ENCODE assay signal across 22 mouse cellular contexts in the genomic region with DNA sequence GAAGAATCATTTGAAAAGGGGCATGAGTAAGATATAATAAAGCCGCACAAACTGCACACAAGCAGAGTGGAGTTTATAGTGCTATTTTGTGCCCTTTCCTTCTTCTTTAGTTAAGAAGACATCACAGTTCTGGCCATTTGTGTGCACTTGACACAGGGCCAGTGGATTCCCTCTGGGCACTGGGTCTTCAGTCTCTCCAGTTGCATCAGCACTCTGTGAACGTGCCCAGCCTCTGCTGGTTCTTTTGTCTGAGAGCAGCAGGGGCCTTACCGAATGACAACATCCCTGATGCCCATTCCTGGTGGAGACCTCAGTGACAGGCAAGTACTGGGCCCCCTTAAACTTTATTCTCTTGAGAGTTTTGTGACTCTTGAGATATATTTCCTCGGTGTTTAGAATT. TPM values are rescaled to one million over a fixed set of nuclear protein-coding genes. Genes with fewer than 3 reads are reported as not detected.
A peak's percentile ranks its signal among the peaks of the same experiment; 100 is the strongest.
DNase-seq lines count a peak whose midpoint lies in the region; ATAC-seq lines count a peak whose summit lies in the region.
"Had no signal": no experiment of that assay in that cellular context is flagged by ENCODE, and none has a peak within 500 bp of the region (broad histone marks: within the 10 kb centered on the region; RNA-seq: fewer than 3 reads in every experiment).

No protein-coding gene starts in this region.

- H3K4me1 ChIP-seq in forebrain, embryonic 16.5 days (replicated peaks; ENCODE audit: control insufficient read depth, insufficient read depth, low read length): no peaks in the 10 kb centered on the region; the same call in 1 of the 2 replicates
- no peaks in the 10 kb centered on the region for H3K4me1 ChIP-seq in forebrain, embryonic 15.5 days
- no peaks in the 10 kb centered on the region for H3K4me1 ChIP-seq in midbrain, embryonic 14.5 days (ENCODE audit: control insufficient read depth, insufficient read depth, low read length)
- H3K4me1 ChIP-seq: intestine, embryonic 15.5 days; limb, embryonic 10.5 days had no signal

- no peaks in the 10 kb centered on the region for H3K27me3 ChIP-seq in forebrain, embryonic 16.5 days (replicated peaks; ENCODE audit: control insufficient read depth, insufficient read depth, low read length)
- H3K27me3 ChIP-seq in forebrain, embryonic 15.5 days: no peaks in the 10 kb centered on the region
- H3K27me3 ChIP-seq in midbrain, embryonic 14.5 days (ENCODE audit: control insufficient read depth, insufficient read depth, low read length): no peaks in the 10 kb centered on the region
- H3K27me3 ChIP-seq: embryonic facial prominence, embryonic 12.5 days; intestine, embryonic 15.5 days had no signal

- no peak overlapping the region for H3K9ac ChIP-seq in forebrain, embryonic 16.5 days (replicated peaks; ENCODE audit: low read depth, low read length)
- H3K9ac ChIP-seq in forebrain, embryonic 15.5 days (replicated peaks): no peak overlapping the region
- H3K9ac ChIP-seq in midbrain, embryonic 14.5 days (replicated peaks; ENCODE audit: low read length): no peak overlapping the region
- H3K9ac ChIP-seq: embryonic facial prominence, embryonic 12.5 days; intestine, embryonic 15.5 days; liver, postnatal 0 days had no signal

- no peaks in the 10 kb centered on the region for H3K9me3 ChIP-seq in forebrain, embryonic 16.5 days (ENCODE audit: control insufficient read depth, low read length)
- no peaks in the 10 kb centered on the region for H3K9me3 ChIP-seq in forebrain, embryonic 15.5 days
- H3K9me3 ChIP-seq in midbrain, embryonic 14.5 days (ENCODE audit: control insufficient read depth, low read length): no peaks in the 10 kb centered on the region
- H3K9me3 ChIP-seq: embryonic facial prominence, embryonic 12.5 days; intestine, embryonic 15.5 days; limb, embryonic 10.5 days had no signal

- H3K4me2 ChIP-seq in forebrain, embryonic 16.5 days (ENCODE audit: low read length): no peak overlapping the region
- no peak overlapping the region for H3K4me2 ChIP-seq in forebrain, embryonic 15.5 days (replicated peaks)
- H3K4me2 ChIP-seq in midbrain, embryonic 14.5 days (ENCODE audit: low read length): no peak overlapping the region
- H3K4me2 ChIP-seq: embryonic facial prominence, embryonic 12.5 days; intestine, embryonic 15.5 days had no signal

- ATAC-seq in forebrain, embryonic 16.5 days: 0 out of 2 replicates have a peak, but pooled peaks have one; percentile 38
- ATAC-seq in forebrain, embryonic 15.5 days (replicated peaks): no peak
- peak; percentile 44; the same call in 1 of the 2 replicates for ATAC-seq in midbrain, embryonic 14.5 days (ENCODE audit: low FRiP score, low TSS enrichment)
- ATAC-seq: intestine, embryonic 15.5 days; liver, postnatal 0 days had no signal

- 34% methylated on average over 4 of the region's 4 CpGs for WGBS in forebrain, embryonic 16.5 days
- WGBS in forebrain, embryonic 15.5 days: 26% methylated on average over 4 of the region's 4 CpGs
- WGBS in midbrain, embryonic 14.5 days: 33% methylated on average over 4 of the region's 4 CpGs

- H3K36me3 ChIP-seq in forebrain, embryonic 16.5 days (ENCODE audit: control insufficient read depth, insufficient read depth): no peaks in the 10 kb centered on the region
- no peaks in the 10 kb centered on the region for H3K36me3 ChIP-seq in forebrain, embryonic 15.5 days
- H3K36me3 ChIP-seq in midbrain, embryonic 14.5 days (ENCODE audit: control insufficient read depth, insufficient read depth, low read length): no peaks in the 10 kb centered on the region
- H3K36me3 ChIP-seq: embryonic facial prominence, embryonic 12.5 days; intestine, embryonic 15.5 days had no signal

- DNase-seq in left cerebral cortex, postnatal 4 days: peak; percentile 57
- DNase-seq in left cerebral cortex, postnatal 36 days (ENCODE audit: low spot score in 2 of 2): no peak
- peak; percentile 76 for DNase-seq in adipocyte (ENCODE audit: low spot score)
- DNase-seq in midbrain, embryonic 14.5 days: peak; percentile 28
- DNase-seq in urinary bladder, postnatal 10 days (ENCODE audit: low spot score): no peak
- DNase-seq: adrenal gland, postnatal 36 days; cerebellum, adult 2 months; gastrocnemius, postnatal 25 days; heart, adult 2 months; heart, postnatal 36 days; kidney, adult 9 months; kidney, postnatal 25 days; liver, postnatal 0 days; lung, postnatal 36 days; thymus, postnatal 25 days had no signal

- intact Hi-C loops in left cerebral cortex, postnatal 4 days (cut with DNase I): no loop called here
- intact Hi-C loops in left cerebral cortex, postnatal 36 days (cut with DNase I): no loop called here

- no peak overlapping the region for H3K4me3 ChIP-seq in forebrain, embryonic 16.5 days (replicated peaks; ENCODE audit: low read length)
- H3K4me3 ChIP-seq in forebrain, embryonic 15.5 days: no peak overlapping the region
- no peak overlapping the region for H3K4me3 ChIP-seq in midbrain, embryonic 14.5 days (replicated peaks; ENCODE audit: low read depth, low read length)
- H3K4me3 ChIP-seq: embryonic facial prominence, embryonic 12.5 days; erythroblast, embryonic 14.5 days; heart, adult 2 months; intestine, embryonic 15.5 days; limb, embryonic 10.5 days had no signal

- H3K27ac ChIP-seq in forebrain, embryonic 16.5 days (ENCODE audit: low read length): no peak overlapping the region
- H3K27ac ChIP-seq in forebrain, embryonic 15.5 days (replicated peaks): no peak overlapping the region
- H3K27ac ChIP-seq in midbrain, embryonic 14.5 days (replicated peaks; ENCODE audit: low read depth, low read length): no peak overlapping the region
- H3K27ac ChIP-seq: embryonic facial prominence, embryonic 12.5 days; heart, adult 2 months; intestine, embryonic 15.5 days; limb, embryonic 10.5 days had no signal

RNA-seq across cellular contexts. Expression of a gene that starts 12.4 kb away (rescaled TPM):
- polyA plus RNA-seq in forebrain, embryonic 16.5 days (2015; fragmentation: Nextera tagmentation; extraction: Ambion mirVana): 2.8 and 4.9 TPM in 2 replicates
- polyA plus RNA-seq in forebrain, embryonic 15.5 days (2015; fragmentation: Nextera tagmentation; extraction: Ambion mirVana): 2.2 and 3.6 TPM in 2 replicates
- 10 to 100 TPM; 23.6 to 25.7 TPM for total RNA-seq in left cerebral cortex, postnatal 4 days (2021)
- total RNA-seq in left cerebral cortex, postnatal 36 days (2021): 10 to 100 TPM; 14.4 to 16.7 TPM
- polyA plus RNA-seq in midbrain, embryonic 14.5 days (2014; fragmentation: Nextera tagmentation; extraction: Ambion mirVana): 2.3 and 2.5 TPM in 2 replicates
- total RNA-seq: megakaryocyte-erythroid progenitor cell, adult 5-6 weeks had no signal
- polyA plus RNA-seq: erythroblast, embryonic 14.5 days had no signal

Comparison
In these comparisons a context has a peak if more than half of its experiments do, and no peak if none do; other contexts are left out.
1. DNase-seq: peak in left cerebral cortex, postnatal 4 days (single experiment), adipocyte (single experiment) and midbrain, embryonic 14.5 days (single experiment); none in left cerebral cortex, postnatal 36 days (0 of 2) and urinary bladder, postnatal 10 days (single experiment).